Mouse (Mus musculus) liver (tissue): ENCODE measurements around the gene Col6a3.

Source experiments
- DNase-seq: peaks from one replicate; pipeline ENCODE4 v3.0.0-alpha.2; 2020; ENCODE audit warnings: mixed read lengths

Gene Col6a3

GRCm38 (mm10) chr1:90793368-90793767, 50.4 kb downstream of the Col6a3 start:
- DNase-seq = no peak

DNA sequence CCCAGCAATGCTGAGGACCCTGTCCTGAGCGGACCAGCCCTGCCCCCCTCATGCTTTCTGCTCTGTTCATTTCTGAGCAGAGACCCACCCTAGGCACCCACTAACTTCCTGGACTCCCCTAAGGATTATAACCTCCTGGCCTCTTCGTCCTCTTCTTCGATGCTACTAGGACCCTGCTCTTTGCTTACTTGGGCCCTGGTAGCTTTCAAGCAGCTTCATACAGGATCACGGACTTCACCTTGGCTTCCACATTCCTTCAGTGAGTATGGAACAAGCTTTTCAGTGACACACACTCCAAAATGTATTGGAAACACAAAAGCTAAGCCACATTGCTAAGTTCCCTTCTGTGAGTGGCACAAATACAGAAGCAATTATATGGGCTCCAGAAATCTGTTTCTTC, 52.8 kb downstream of the Col6a3 start:
- no peak for DNase-seq

GRCm38 (mm10) chr1:90789506-90789905, 54.3 kb downstream of the Col6a3 start:
- DNase-seq = no peak

DNA sequence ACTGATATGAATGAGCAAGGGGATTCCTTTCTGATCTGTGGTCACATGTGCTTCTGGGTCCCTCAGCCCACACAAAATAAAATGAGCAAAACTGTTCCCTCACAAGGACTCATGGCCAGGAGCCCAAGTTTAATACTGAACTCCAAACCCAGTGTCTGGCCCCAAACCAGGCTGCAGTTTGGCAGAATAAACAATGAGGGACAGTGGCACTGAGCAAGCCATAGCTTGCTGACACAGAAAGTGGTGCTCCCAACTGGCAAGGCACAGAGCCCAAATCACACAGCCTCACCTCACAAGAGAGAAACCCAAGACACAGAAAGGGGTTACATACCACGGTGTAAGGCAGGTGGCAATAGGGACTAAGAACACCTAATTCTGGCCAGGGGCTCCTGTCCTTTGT, 63.3 kb downstream of the Col6a3 start:
- DNase-seq = no peak

GRCm38 (mm10) chr1:90779072-90779471, 64.7 kb downstream of the Col6a3 start:
- DNase-seq = no peak

DNA sequence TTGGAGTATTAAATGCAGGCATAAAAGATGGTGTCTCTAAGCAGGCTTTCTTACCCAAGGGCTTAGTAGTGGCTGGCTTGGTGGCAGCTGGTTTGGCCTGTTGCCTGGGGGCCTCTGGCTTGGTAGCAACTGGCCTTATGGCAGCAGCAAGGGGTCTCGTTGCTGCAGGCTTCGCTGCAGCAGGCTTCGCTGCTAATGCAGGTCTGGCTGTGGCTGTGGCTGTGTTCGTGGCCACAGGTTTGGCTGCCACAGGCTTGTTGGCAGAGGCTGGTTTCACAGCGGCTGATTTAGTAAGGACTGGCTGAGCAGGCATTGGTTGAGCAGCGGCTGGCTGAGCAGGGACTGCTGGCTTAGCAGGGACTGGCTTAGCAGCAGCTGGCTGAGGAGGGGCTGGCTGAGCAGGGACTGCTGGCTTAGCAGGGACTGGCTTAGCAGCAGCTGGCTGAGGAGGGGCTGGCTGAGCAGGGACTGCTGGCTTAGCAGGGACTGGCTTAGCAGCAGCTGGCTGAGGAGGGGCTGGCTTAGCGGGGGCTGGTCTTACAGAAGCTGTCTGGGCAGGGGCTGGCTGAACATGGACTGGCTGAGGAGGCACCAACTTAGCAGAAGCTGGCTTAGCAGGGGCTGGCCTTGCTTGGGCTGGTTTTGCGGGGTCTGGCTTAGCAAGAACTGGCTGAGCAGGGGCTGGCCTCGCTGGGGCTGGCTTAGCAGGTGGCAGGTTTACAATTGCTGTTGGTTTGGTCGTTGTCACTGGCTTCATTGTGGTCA, 68.1 kb downstream of the Col6a3 start:
- peak; percentile 36 for DNase-seq

DNA sequence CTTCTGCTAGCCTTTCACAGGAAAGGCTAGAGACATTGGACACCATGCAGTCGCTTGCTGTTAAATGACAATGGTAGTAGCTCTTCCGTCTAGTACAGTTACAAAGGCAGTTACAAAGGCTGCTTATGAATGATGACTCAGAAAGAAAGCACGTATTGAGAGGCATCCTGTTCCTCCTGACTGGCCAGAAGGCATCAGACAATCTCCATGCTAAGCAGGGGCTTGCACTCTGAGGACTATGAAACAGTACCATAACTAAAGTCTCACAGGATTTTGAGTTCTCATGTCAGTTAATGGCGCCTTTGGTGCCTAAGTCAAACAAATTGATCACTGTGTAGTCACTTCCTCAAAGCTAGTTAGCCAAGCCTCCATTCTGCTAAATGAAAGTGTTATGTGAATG, 72.6 kb downstream of the Col6a3 start:
- no peak for DNase-seq

DNA sequence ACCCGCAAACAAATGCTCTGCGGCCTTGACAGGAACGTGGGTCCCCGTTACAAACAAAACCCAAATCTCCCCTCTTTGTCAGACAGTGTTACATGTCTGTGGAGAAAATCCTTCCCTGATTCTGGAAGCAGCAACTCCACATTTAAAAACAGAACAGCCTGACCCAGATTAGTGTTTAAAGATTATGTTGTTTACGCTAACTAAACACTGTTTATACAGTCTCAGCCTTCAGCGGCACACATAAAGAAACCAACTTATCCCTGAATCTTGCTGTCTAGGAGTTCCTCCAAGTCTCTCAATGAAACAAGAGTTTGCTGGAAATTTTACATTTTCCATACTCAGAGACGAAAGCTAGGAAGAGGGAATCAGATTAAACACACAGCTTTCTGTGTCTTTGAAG, 73.7 kb downstream of the Col6a3 start:
- no peak for DNase-seq

GRCm38 (mm10) chr1:90769301-90769700, 74.5 kb downstream of the Col6a3 start:
- DNase-seq = no peak

DNA sequence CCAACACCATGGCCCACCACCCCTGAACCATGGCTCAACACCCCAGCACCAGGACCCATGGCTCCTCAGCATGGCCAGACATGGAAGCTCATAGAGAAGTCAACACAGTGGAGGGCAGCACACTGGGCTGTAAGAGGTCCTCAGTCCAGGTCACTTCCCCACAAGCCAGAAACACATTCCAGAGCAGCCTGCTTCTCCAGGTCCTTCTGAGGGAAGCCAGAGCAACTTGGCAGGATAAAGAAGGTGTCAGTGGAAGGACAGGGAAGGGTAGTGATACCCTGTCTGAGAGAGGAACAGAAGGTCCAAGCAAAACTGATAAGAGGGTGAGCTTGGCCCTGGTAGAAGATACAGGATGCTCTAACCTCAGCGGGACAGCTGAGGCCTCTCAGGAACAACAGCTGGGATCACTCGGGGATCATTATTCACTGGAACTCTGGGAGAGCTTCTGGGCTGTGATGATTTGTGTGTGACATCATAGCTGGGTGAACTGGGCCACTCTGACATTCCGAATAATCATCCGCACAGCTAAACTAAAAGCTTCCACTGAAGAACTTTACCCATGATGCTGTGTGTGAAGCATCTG, 85.6 kb downstream of the Col6a3 start:
- DNase-seq = no peak

DNA sequence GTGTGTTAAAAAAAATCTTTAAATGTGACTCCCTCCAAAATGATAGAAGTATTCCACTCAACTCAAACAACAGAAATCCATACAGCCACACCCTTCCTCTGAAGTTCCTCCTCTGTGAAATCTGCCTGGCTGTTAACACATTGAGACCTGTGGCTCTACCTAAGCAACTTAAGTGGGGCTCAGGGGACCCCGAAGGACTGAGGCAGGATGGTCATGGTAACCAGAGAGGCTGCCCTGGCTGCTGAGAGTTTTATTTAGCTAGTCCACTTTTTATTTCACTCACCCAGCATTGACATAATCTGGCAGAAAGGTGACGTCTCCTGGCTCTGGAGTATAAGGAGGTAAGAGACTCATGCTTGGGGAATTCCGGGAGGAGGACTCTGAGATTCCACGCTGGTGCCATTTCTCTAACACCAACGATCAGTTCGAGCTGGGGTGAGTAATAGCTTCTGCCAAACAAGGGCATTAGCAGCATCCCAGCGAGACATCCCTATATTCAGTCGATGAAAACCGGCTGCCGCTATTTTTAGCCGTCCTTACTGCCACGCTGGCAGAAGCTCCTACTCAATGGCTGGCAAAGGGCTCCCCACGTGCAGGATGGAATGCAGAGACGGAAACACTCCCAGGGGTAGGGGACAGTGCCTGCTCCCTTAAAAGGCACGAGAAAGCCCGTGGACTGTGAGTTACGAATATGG, 89.8 kb downstream of the Col6a3 start:
- DNase-seq = no peak

DNA sequence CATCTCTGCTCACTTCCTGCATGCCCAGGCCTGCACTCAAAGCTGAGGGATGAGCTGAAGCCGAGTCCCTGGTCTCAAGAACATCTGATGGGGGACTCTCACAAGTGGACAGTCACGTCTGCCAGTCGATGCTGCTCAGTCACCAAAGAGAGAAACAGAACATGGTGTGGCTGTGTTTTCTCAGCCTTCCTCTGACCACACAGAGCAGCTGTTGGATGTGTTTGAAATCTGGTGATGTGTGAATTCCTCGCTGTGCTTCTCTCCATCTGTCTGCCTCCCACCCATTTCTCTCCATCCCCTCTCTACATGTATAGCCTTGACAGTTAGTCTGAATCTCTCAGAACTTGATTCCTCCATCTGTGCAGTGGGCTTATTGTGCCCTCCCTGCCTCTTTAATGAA, 92.5 kb downstream of the Col6a3 start:
- no peak for DNase-seq

GRCm38 (mm10) chr1:90750169-90750568, 93.6 kb downstream of the Col6a3 start:
- DNase-seq = no peak

DNA sequence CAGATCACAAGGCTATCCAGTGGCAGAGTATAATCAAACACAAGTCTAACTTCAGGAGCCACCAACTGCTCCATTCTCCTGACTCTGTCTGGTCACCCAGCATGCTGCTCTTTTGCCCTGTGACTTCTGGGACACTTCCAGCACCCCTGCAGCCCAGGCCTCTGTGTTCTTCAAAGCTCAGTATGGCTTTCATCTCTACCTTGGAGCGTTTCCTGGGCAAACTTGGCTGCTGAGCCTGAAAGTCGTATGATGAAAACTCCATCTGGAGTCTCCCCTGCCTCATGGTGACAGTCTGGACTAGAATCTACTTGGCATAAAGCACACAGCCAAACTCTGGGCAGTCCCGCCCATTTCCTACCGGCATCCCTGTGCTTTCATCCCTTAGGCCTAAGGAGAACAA, 95.2 kb downstream of the Col6a3 start:
- DNase-seq = no peak

- peak; percentile 56 for DNase-seq
Observed at GRCm38 (mm10) chr1:90743941-90744386, 99.8 kb downstream of the Col6a3 start.

DNA sequence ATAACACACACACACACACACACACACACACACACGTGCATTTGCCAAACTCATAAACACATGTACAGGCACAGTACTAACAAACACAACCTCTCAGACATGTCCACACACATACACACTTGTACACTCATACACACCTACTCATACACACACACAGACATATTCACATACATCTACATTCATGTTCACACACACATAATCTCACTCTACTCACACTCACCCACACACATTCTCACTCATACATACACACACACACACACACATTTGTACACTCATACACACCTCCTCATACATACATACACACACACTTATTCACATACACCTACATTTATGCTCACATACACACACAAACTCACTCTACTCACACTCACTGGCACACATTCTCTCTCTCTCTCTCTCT, 100.3 kb downstream of the Col6a3 start:
- no peak for DNase-seq

GRCm38 (mm10) chr1:90742641-90743040, 101.1 kb downstream of the Col6a3 start:
- DNase-seq = no peak

GRCm38 (mm10) chr1:90740216-90741170, 103.3 kb downstream of the Col6a3 start:
- no peak for DNase-seq

DNA sequence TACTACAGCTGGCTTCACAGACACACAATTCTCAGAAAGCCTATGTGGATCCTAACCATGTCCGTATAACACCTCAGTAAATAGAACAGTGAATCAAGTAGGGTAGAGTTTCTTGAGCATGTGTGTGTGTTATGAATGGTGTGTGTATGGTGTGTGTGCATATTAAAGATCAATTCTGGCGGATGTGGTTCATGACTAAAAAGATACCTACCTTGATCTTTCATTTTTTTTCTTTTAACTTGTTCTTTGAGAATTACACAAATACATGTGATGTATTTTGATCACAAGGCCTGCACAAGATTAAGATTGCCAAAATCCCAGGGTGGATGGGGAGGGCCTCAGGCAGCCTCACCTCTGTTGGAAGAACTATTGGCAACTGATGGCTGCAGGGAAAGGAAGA, 104.9 kb downstream of the Col6a3 start:
- DNase-seq = no peak

GRCm38 (mm10) chr1:90729466-90729865, 114.3 kb downstream of the Col6a3 start:
- DNase-seq = no peak

DNA sequence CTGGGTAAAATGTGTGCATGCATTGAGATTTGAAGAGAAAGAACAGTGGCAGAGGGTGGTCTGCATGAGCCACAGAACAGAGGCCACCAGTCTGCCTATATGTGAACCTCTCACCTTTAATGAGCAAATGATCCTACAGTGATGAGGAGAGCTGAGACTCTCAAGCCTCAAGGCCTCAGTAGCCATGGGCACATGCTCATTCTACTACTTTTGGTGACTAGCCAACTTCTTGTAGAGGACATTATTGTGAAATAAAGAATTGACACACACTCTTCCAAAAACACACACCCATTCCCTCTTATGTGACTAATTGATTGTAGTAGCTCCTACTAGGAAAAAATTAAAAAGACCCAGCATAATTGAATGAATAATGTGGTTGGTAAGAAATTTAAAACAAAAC, 120.0 kb downstream of the Col6a3 start:
- no peak for DNase-seq

- DNase-seq = no peak
Observed at GRCm38 (mm10) chr1:90723325-90723724, 120.4 kb downstream of the Col6a3 start.

GRCm38 (mm10) chr1:90722021-90722420, 121.8 kb downstream of the Col6a3 start:
- no peak for DNase-seq
